Mouse (Mus musculus) kidney, adult 2 months (tissue): ENCODE measurements around the gene Tmem255b.

Source experiments
- CTCF ChIP-seq: fragments of 200-500 bp; conservative IDR thresholded peaks from 2 replicates; pipeline ENCODE4 v1.5.1; 2011; ENCODE audit warnings: low read depth, mild to moderate bottlenecking, control low read depth, low read length, moderate library complexity, mixed read lengths; ENCODE audit not compliant: insufficient read depth, insufficient read length
- POLR2A ChIP-seq: fragments of 200-500 bp; IDR thresholded peaks from one replicate; pipeline ENCODE4 v1.6.1; 2011; ENCODE audit warnings: low read depth, low read length, control low read depth

- no peak for TF ChIP-seq POLR2A
- TF ChIP-seq CTCF: no peak
Observed at GRCm38 (mm10) chr8:13430866-13431265, 4.1 kb upstream of the Tmem255b start.
